Mouse (Mus musculus) embryonic facial prominence, embryonic 10.5 days (tissue): ENCODE results near the gene Cma1. TPM values are rescaled to one million over a fixed set of nuclear protein-coding genes. Genes with fewer than 3 reads are reported as not detected.
A peak's percentile ranks its signal among the peaks of the same experiment; 100 is the strongest.
"Not testable (repeated sequence)": the region's sequence is repeated elsewhere in the genome, so short reads cannot be mapped to it uniquely, and the experiment has no call there.

ENCODE experiments used
- DNase-seq: peaks from one replicate; pipeline ENCODE4 v3.0.0-alpha.2; 2017; ENCODE audit warnings: low spot score
- H3K27ac ChIP-seq: fragments of 300-500 bp; sonication (generic); replicated peaks from 2 replicates; pipeline ENCODE4 v1.5.1; 2016; ENCODE audit warnings: mild to moderate bottlenecking
- H3K27me3 ChIP-seq: fragments of 300-500 bp; sonication (generic); replicated peaks from 2 replicates; pipeline ENCODE4 v1.6.1; 2016; ENCODE audit warnings: low read depth, mild to moderate bottlenecking; ENCODE audit not compliant: poor library complexity, severe bottlenecking
- H3K36me3 ChIP-seq: fragments of 300-500 bp; sonication (generic); replicated peaks from 2 replicates; pipeline ENCODE4 v1.6.1; 2016; ENCODE audit warnings: mild to moderate bottlenecking, moderate library complexity
- H3K4me1 ChIP-seq: fragments of 300-500 bp; sonication (generic); 2 replicates; pipeline ENCODE4 v1.6.1; 2016
- H3K4me3 ChIP-seq: fragments of 300-500 bp; sonication (generic); 2 replicates; pipeline ENCODE4 v1.5.1; 2016; ENCODE audit warnings: mild to moderate bottlenecking, moderate library complexity
- H3K9me3 ChIP-seq: fragments of 300-500 bp; sonication (generic); 2 replicates; pipeline ENCODE4 v1.6.1; 2016; ENCODE audit warnings: mild to moderate bottlenecking
- WGBS: fragments of 180-500 bp; shearing (Covaris S2); methylation state at CpG from one replicate; pipeline ENCODE4 v1.1.7; 2016; 5-methylcytosine and 5-hydroxymethylcytosine counted together
- polyA plus RNA-seq: library from polyadenylated mRNA; unstranded; fragments of >200 nt; fragmentation: Nextera tagmentation; extraction: Ambion mirVana; gene quantifications from 2 replicates; pipeline ENCODE4 v1.2.1, GENCODE M21; 2016

The Cma1 gene
- polyA plus RNA-seq, result not detected in 2 replicates

- Histone ChIP-seq H3K36me3 (no peaks in the 10 kb centered on the region), H3K27me3 (no peaks in the 10 kb centered on the region), H3K27ac (no peak within 1 kb of the TSS), H3K4me3 (no peak within 1 kb of the TSS), H3K9me3 (no peaks in the 10 kb centered on the region), H3K4me1 (no peaks in the 10 kb centered on the region)
- WGBS, result 89% methylated on average over 4 of the region's 4 CpGs
- DNase-seq, result no peak
Observed at GRCm38 (mm10) chr14:55944575-55944974, at the start of gene Cma1. Gene Cma1, minus strand, starts transcription at chr14:55944675.

DNA sequence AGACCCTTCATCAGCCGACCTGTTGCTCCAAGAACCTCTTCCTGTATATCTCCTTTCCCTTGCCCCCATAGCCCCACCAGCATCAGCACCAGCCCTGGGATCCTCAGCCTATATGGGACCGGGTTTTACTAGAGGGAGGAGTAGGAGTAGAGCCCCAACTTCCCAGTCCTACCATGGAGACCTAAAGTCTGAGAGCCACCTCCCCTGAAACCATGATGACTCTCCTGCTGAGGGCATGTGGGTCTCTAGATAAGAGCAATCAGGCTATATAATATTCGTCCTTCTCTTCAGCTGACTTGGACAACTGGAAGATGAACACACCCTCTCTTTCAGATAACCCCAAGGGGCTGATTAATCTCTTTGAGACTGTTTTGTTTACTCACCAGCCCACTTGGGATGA lies 43.0 kb upstream of the Cma1 start:
- H3K27me3 ChIP-seq, H3K9me3 ChIP-seq, H3K27ac ChIP-seq, H3K4me3 ChIP-seq, DNase-seq, H3K4me1 ChIP-seq, H3K36me3 ChIP-seq: not testable (repeated sequence)
- WGBS, result 83% methylated on average over 2 of the region's 3 CpGs

GRCm38 (mm10) chr14:55963900-55964299 lies 19.4 kb upstream of the Cma1 start:
- 38% methylated on average over 2 of the region's 2 CpGs for WGBS
- H3K27me3 ChIP-seq, H3K4me1 ChIP-seq, H3K36me3 ChIP-seq, H3K4me3 ChIP-seq, H3K27ac ChIP-seq, H3K9me3 ChIP-seq: not testable (repeated sequence)
- peak; percentile 20 for DNase-seq

- 6% methylated on average over 1 of the region's 1 CpGs for WGBS
- Histone ChIP-seq H3K36me3 (no peaks in the 10 kb centered on the region), H3K4me1 (0 out of 2 replicates have a peak, but pooled peaks cover 8% of the 10 kb centered on the region), H3K4me3 (no peak overlapping the region), H3K27me3 (no peaks in the 10 kb centered on the region), H3K27ac (no peak overlapping the region), H3K9me3 (no peaks in the 10 kb centered on the region)
- peak; percentile 41 for DNase-seq
Observed at GRCm38 (mm10) chr14:55963263-55963662, 18.8 kb upstream of the Cma1 start.

GRCm38 (mm10) chr14:55950346-55951030 lies 6.0 kb upstream of the Cma1 start, which contains the start of gene Cma2:
Gene Cma2, plus strand, starts transcription at chr14:55950980.
- no peak for DNase-seq
- Histone ChIP-seq H3K4me1 (no peaks in the 10 kb centered on the region), H3K27me3 (no peaks in the 10 kb centered on the region), H3K9me3 (no peaks in the 10 kb centered on the region), H3K4me3 (no peak within 1 kb of the TSS), H3K36me3 (no peaks in the 10 kb centered on the region), H3K27ac (no peak within 1 kb of the TSS)
- 80% methylated on average over 6 of the region's 6 CpGs for WGBS

DNA sequence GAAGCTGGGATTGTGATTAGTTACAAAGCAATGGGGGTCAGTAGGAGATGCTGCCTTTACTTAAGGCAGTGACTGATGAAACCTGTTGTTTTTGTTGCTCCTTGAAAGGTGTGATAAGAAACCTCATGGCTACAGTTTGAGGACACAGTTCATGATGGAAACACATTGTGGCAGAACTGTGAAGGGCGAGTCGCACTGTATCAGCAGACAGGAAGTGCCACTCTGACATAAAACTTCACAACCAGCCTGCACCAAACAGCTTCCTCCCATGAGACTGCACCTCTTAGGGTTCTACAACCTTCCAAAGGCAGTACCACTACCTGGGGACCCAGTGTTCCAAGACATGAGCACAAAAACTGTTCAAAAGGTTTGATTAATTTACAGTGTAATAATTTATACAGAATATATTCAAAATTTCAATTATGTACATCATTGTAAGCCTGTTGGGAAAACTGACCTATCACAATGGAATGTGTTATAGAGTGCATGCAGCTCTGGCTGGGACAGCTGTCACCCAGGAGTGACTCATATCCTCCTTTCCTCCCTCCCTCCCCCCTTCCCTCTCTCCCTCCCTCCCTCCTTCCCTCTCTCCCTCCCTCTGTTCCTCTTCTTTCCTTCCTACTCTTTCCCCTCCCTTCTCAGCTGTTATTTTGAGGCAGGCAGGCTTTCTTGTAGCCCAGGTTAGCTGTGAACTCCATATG lies 1.9 kb upstream of the Cma1 start:
- H3K27ac ChIP-seq, result no peak overlapping the region
- H3K36me3 ChIP-seq, result no peaks in the 10 kb centered on the region
- H3K9me3 ChIP-seq, result no peaks in the 10 kb centered on the region
- H3K27me3 ChIP-seq, result no peaks in the 10 kb centered on the region
- no peak for DNase-seq
- H3K4me1 ChIP-seq, result no peaks in the 10 kb centered on the region
- no peak overlapping the region for H3K4me3 ChIP-seq
- 82% methylated on average over 2 of the region's 2 CpGs for WGBS

DNA sequence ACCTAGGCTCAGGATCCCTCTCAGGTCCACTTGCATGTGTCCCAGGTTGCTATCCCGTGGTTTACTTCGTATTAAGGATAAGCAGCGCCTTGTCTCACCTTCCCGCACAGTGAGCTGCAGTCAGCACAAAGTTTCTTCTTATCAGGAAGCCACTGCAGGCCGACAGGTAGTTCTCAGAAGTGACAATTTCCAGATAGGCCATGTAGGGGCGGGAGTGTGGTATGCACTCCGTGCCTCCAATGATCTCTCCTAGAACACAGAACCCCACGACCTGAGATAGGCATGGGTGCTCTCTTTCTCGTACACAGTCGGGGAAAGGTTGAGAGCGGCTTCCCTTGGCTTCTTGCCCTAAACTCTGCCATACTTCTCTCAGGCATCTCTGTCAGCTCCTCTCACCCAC lies 874 bp downstream of the Cma1 start:
- no peak overlapping the region for H3K27ac ChIP-seq
- peak; percentile 6 for DNase-seq
- H3K9me3 ChIP-seq, result no peaks in the 10 kb centered on the region
- 88% methylated on average over 11 of the region's 11 CpGs for WGBS
- H3K4me1 ChIP-seq, result no peaks in the 10 kb centered on the region
- no peaks in the 10 kb centered on the region for H3K27me3 ChIP-seq
- H3K4me3 ChIP-seq, result no peak overlapping the region
- no peaks in the 10 kb centered on the region for H3K36me3 ChIP-seq

DNA sequence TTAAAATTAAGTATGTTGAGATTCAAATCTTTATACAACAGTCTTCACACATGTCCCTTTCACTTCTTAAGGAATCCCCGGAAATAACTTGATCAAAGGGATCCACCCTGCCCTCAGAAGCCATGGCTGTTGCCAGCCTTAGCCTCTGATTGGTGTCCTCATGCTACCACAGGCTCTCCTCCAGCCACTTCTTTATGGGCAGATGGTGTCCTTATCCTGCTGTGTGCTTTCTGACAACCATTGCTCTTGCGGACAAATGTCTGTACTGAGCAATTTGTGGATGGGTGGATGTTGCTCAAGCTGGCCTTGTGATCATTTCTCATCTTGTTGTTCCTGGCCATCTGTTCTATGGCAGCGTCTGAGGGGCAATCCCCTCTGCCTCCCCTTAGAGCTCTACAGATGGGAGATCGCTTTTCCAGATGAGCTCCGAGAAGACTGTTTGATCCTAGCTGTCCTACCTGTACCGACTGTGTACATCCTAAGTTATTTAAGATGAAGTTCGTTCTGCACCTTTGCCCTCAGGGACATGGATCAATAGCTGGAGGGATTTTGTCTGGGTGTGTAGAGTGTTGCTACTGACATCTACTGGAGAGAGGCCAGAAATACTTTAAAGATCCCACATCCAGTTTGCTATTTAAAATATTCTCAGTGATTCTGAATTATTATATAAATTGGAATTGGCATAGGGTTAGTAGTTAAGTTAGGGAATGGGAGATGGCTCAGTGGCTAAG lies 4.2 kb downstream of the Cma1 start:
- Histone ChIP-seq H3K36me3 (no peaks in the 10 kb centered on the region), H3K4me3 (no peak overlapping the region), H3K4me1 (peaks cover 6% of the 10 kb centered on the region), H3K27me3 (no peaks in the 10 kb centered on the region), H3K27ac (no peak overlapping the region), H3K9me3 (no peaks in the 10 kb centered on the region)
- WGBS, result 61% methylated on average over 7 of the region's 7 CpGs
- DNase-seq, result peak; percentile 8

- peak; percentile 33 for DNase-seq
- H3K27ac ChIP-seq, result 0 out of 2 replicates have a peak overlapping the region, but pooled peaks have one; percentile 55
- no peaks in the 10 kb centered on the region for H3K36me3 ChIP-seq
- H3K4me1 ChIP-seq, result peaks cover 23% of the 10 kb centered on the region
- H3K4me3 ChIP-seq, result no peak overlapping the region
- WGBS, result 51% methylated on average over 7 of the region's 7 CpGs
- H3K27me3 ChIP-seq, result no peaks in the 10 kb centered on the region
- peaks cover 9% of the 10 kb centered on the region; the same call in 1 of the 2 replicates for H3K9me3 ChIP-seq
Observed at GRCm38 (mm10) chr14:55933586-55933985, 10.9 kb downstream of the Cma1 start.

GRCm38 (mm10) chr14:55929263-55929997 lies 15.0 kb downstream of the Cma1 start:
- Histone ChIP-seq H3K27me3 (no peaks in the 10 kb centered on the region), H3K4me1 (peaks cover 17% of the 10 kb centered on the region), H3K9me3 (peaks cover 9% of the 10 kb centered on the region; the same call in 1 of the 2 replicates), H3K36me3 (no peaks in the 10 kb centered on the region), H3K4me3 (no peak overlapping the region), H3K27ac (no peak overlapping the region)
- DNase-seq, result peak; percentile 12
- 61% methylated on average over 12 of the region's 12 CpGs for WGBS

DNA sequence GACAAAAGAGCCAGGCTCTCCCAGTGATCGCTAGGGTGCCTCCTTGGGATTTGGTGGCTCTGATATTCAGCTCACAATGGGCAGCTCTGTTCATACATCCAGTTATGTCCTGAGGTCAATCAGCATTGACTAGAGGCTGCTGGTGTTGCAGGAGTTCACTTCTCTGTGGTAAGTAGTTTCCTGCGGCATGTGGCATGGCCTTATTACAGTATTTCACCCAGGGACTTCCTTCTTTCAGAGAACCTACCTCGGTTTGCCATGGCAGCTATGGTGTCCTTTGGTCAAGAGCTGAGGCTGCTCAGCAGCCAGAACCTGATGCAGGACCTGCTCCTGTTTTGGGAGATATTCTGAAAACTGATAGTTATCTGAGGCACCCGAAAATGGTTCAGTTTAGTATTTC lies 17.6 kb downstream of the Cma1 start:
- no peak for DNase-seq
- peaks cover 8% of the 10 kb centered on the region; the same call in 1 of the 2 replicates for H3K9me3 ChIP-seq
- no peaks in the 10 kb centered on the region for H3K36me3 ChIP-seq
- H3K4me1 ChIP-seq, result peaks cover 13% of the 10 kb centered on the region
- H3K4me3 ChIP-seq, result no peak overlapping the region
- 80% methylated on average over 4 of the region's 4 CpGs for WGBS
- H3K27me3 ChIP-seq, result no peaks in the 10 kb centered on the region
- H3K27ac ChIP-seq, result no peak overlapping the region
